8 mouse cellular contexts compared by ENCODE assay signal in genomic region chr2:20966176-20967100, GRCm38 (mm10). TPM values are rescaled to one million over a fixed set of nuclear protein-coding genes. Genes with fewer than 3 reads are reported as not detected.
DNase-seq lines count a peak whose midpoint lies in the region; ATAC-seq and TF ChIP-seq lines count a peak whose summit lies in the region.

No protein-coding gene starts in this region.

- no peak for TF ChIP-seq CTCF in left cerebral cortex, adult 2 months (IDR thresholded peaks at IDR 0.05)

- peak overlapping the region; percentile 62 for H3K4me3 ChIP-seq in left cerebral cortex, adult 2 months
- peak overlapping the region; percentile 91 for H3K4me3 ChIP-seq in embryonic facial prominence, embryonic 13.5 days
- peak overlapping the region; percentile 96 for H3K4me3 ChIP-seq in intestine, embryonic 15.5 days (replicated peaks)
- peak overlapping the region; percentile 98 for H3K4me3 ChIP-seq in midbrain, embryonic 15.5 days

- no peak for DNase-seq in left cerebral cortex, adult 2 months (ENCODE audit: extremely low spot score in 1 of 2, low spot score in 2 of 2)
- no peak for DNase-seq in left cerebral cortex, postnatal 36 days (ENCODE audit: low spot score in 2 of 2)
- no peak for DNase-seq in frontal cortex, postnatal 10 days (ENCODE audit: low spot score in 2 of 2)
- no peak for DNase-seq in MN1 (ENCODE audit: low spot score)
- DNase-seq in layer of hippocampus, adult 11-12 months (ENCODE audit: low spot score) = no peak

- H3K9me3 ChIP-seq in embryonic facial prominence, embryonic 13.5 days = no peaks in the 10 kb centered on the region
- H3K9me3 ChIP-seq in intestine, embryonic 15.5 days = no peaks in the 10 kb centered on the region
- no peaks in the 10 kb centered on the region for H3K9me3 ChIP-seq in midbrain, embryonic 15.5 days

- intact Hi-C loops in left cerebral cortex, adult 2 months (cut with DNase I) = loop anchor here (2.0 to 5.0 kb wide), 2 partner anchors 126 to 220 kb away; no protein-coding TSS in a partner anchor
- intact Hi-C loops in left cerebral cortex, postnatal 36 days (cut with DNase I) = loop anchor here (5.0 kb wide), 3 partner anchors 64 to 221 kb away; no protein-coding TSS in a partner anchor

- H3K27ac ChIP-seq in left cerebral cortex, adult 2 months = peak overlapping the region; percentile 96
- H3K27ac ChIP-seq in embryonic facial prominence, embryonic 13.5 days = no peak overlapping the region
- no peak overlapping the region for H3K27ac ChIP-seq in intestine, embryonic 15.5 days
- peak overlapping the region; percentile 99 for H3K27ac ChIP-seq in midbrain, embryonic 15.5 days

- no peaks in the 10 kb centered on the region for H3K36me3 ChIP-seq in embryonic facial prominence, embryonic 13.5 days
- H3K36me3 ChIP-seq in intestine, embryonic 15.5 days = no peaks in the 10 kb centered on the region
- H3K36me3 ChIP-seq in midbrain, embryonic 15.5 days (replicated peaks) = no peaks in the 10 kb centered on the region

- peaks cover 45% of the 10 kb centered on the region for H3K4me1 ChIP-seq in embryonic facial prominence, embryonic 13.5 days
- H3K4me1 ChIP-seq in intestine, embryonic 15.5 days (replicated peaks) = peaks cover 20% of the 10 kb centered on the region
- H3K4me1 ChIP-seq in midbrain, embryonic 15.5 days = peaks cover 38% of the 10 kb centered on the region

- 41% methylated on average over 18 of the region's 18 CpGs for WGBS in embryonic facial prominence, embryonic 13.5 days
- 36% methylated on average over 18 of the region's 18 CpGs for WGBS in intestine, embryonic 15.5 days
- 11% methylated on average over 18 of the region's 18 CpGs for WGBS in midbrain, embryonic 15.5 days

- no peaks in the 10 kb centered on the region for H3K27me3 ChIP-seq in embryonic facial prominence, embryonic 13.5 days
- no peaks in the 10 kb centered on the region for H3K27me3 ChIP-seq in intestine, embryonic 15.5 days (replicated peaks)
- no peaks in the 10 kb centered on the region for H3K27me3 ChIP-seq in midbrain, embryonic 15.5 days (replicated peaks)

- no peak for ATAC-seq in embryonic facial prominence, embryonic 13.5 days (ENCODE audit: insufficient number of reproducible peaks, insufficient read depth, low FRiP score, low TSS enrichment, low read depth)
- ATAC-seq in intestine, embryonic 15.5 days = no peak
- no peak for ATAC-seq in midbrain, embryonic 15.5 days (replicated peaks)

- H3K4me2 ChIP-seq in embryonic facial prominence, embryonic 13.5 days = peak overlapping the region; percentile 91
- H3K4me2 ChIP-seq in intestine, embryonic 15.5 days (replicated peaks) = peak overlapping the region; percentile 74
- H3K4me2 ChIP-seq in midbrain, embryonic 15.5 days = peak overlapping the region; percentile 82

- peak overlapping the region; percentile 96 for H3K9ac ChIP-seq in embryonic facial prominence, embryonic 13.5 days
- H3K9ac ChIP-seq in intestine, embryonic 15.5 days = peak overlapping the region; percentile 97
- H3K9ac ChIP-seq in midbrain, embryonic 15.5 days = peak overlapping the region; percentile 100

RNA-seq across cellular contexts. Expression of gene Arhgap21, which starts 2.2 kb away (rescaled TPM):
- 100 to 1,000 TPM; 299 to 304 TPM for total RNA-seq in left cerebral cortex, adult 2 months (2021)
- 100 to 1,000 TPM; 210 to 310 TPM for total RNA-seq in left cerebral cortex, postnatal 36 days (2021)
- polyA plus RNA-seq in embryonic facial prominence, embryonic 13.5 days (2015; fragmentation: Nextera tagmentation; extraction: Ambion mirVana) = 9.7 and 12.0 TPM in 2 replicates
- 10.2 and 13.6 TPM in 2 replicates for polyA plus RNA-seq in intestine, embryonic 15.5 days (2015; fragmentation: Nextera tagmentation; extraction: Ambion mirVana)
- 46.6 and 48.5 TPM in 2 replicates for polyA plus RNA-seq in midbrain, embryonic 15.5 days (2015; fragmentation: Nextera tagmentation; extraction: Ambion mirVana)

Comparison
In these comparisons a context has a peak if more than half of its experiments do, and no peak if none do; other contexts are left out.
1. H3K27ac ChIP-seq: peak in left cerebral cortex, adult 2 months (single experiment) and midbrain, embryonic 15.5 days (single experiment); none in embryonic facial prominence, embryonic 13.5 days (single experiment) and intestine, embryonic 15.5 days (single experiment).
2. Peak in every context shown above with its lines, with median percentiles within 50 percentile points of each other: H3K4me3 ChIP-seq, H3K4me2 ChIP-seq and H3K9ac ChIP-seq.